Mouse (Mus musculus): ENCODE data around the gene Sarnp.

GRCm38 (mm10) chr10:128861176-128861575 lies 44.0 kb downstream of the Sarnp start:
- TF ChIP-seq CTCF (IDR thresholded peaks at IDR 0.05; ENCODE audit: control insufficient read depth, insufficient read depth, insufficient read length), result no peak
- no peak for TF ChIP-seq MYOG (IDR thresholded peaks at IDR 0.05; ENCODE audit: control insufficient read depth, extremely low read depth, insufficient read length)
- no peak for TF ChIP-seq MAX (IDR thresholded peaks at IDR 0.05)
